Mouse (Mus musculus): ENCODE measurements around the gene Lef1. TPM values are rescaled to one million over a fixed set of nuclear protein-coding genes. Genes with fewer than 3 reads are reported as not detected.

The Lef1 gene
- polyA plus RNA-seq, 1 experiment from 2014 or later = 3.5 TPM

DNA sequence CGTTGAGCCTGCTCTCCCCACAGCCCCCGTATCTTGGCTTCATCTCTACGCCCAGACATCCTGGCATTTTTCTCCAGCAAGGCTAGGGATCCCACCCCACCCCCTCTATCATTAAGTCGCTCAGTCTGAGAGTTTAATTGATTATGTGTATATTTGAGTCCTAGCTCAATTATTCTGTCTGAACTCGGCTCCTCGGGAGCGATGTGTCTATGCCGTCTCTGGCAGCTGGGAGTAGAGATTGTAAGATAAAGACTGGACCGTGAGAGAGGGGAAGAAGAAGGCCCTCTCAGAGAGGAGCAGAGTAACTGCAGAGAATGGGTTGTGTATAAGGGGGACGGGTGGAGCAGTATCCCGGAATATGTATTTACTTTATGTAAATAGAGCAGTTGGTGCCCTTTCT lies 80.0 kb downstream of the Lef1 start:
- DNase-seq (ENCODE audit: low read depth, low spot score) (no peak), ATAC-seq (no peak)
- TF ChIP-seq CTCF (IDR thresholded peaks at IDR 0.05) = no peak
- in situ Hi-C loops (cut with MboI; ENCODE audit: low pct_unique_long_range_greater_than_20kb) = no loop called here
- H3K27me3 ChIP-seq = no peaks in the 10 kb centered on the region
- ChIA-PET CTCF (interaction anchor here (1.3 kb wide), 1 partner anchor 72 kb away, joined by 3 read pairs; no protein-coding TSS in a partner anchor), POLR2A (no interaction called here)

- DNase-seq (ENCODE audit: low read depth, low spot score) = no peak
- ChIA-PET POLR2A (no interaction called here), CTCF (no interaction called here)
- in situ Hi-C loops (cut with MboI; ENCODE audit: low pct_unique_long_range_greater_than_20kb) = no loop called here
- no peaks in the 10 kb centered on the region for H3K27me3 ChIP-seq
- no peak for ATAC-seq
- TF ChIP-seq CTCF (IDR thresholded peaks at IDR 0.05) = no peak
Measured at GRCm38 (mm10) chr3:131190671-131191367, 80.5 kb downstream of the Lef1 start.

- H3K27me3 ChIP-seq = no peaks in the 10 kb centered on the region
- ATAC-seq = no peak
- DNase-seq (ENCODE audit: low read depth, low spot score) = no peak
- ChIA-PET CTCF (no interaction called here), POLR2A (interaction anchor here (0.5 kb wide), 1 partner anchor 40 kb away, joined by 3 read pairs; no protein-coding TSS in a partner anchor)
- TF ChIP-seq CTCF (IDR thresholded peaks at IDR 0.05) = no peak
- in situ Hi-C loops (cut with MboI; ENCODE audit: low pct_unique_long_range_greater_than_20kb) = no loop called here
Measured at GRCm38 (mm10) chr3:131191454-131191853, 81.2 kb downstream of the Lef1 start.

GRCm38 (mm10) chr3:131196050-131196449 lies 85.8 kb downstream of the Lef1 start:
- DNase-seq (ENCODE audit: low read depth, low spot score) = no peak
- in situ Hi-C loops (cut with MboI; ENCODE audit: low pct_unique_long_range_greater_than_20kb) = no loop called here
- ATAC-seq = peak; percentile 12
- TF ChIP-seq CTCF (IDR thresholded peaks at IDR 0.05) = no peak
- POLR2A ChIA-PET = no interaction called here
- CTCF ChIA-PET = interaction anchor here (1.4 kb wide), 1 partner anchor 70 kb away, joined by 3 read pairs; no protein-coding TSS in a partner anchor
- H3K27me3 ChIP-seq = no peaks in the 10 kb centered on the region

DNA sequence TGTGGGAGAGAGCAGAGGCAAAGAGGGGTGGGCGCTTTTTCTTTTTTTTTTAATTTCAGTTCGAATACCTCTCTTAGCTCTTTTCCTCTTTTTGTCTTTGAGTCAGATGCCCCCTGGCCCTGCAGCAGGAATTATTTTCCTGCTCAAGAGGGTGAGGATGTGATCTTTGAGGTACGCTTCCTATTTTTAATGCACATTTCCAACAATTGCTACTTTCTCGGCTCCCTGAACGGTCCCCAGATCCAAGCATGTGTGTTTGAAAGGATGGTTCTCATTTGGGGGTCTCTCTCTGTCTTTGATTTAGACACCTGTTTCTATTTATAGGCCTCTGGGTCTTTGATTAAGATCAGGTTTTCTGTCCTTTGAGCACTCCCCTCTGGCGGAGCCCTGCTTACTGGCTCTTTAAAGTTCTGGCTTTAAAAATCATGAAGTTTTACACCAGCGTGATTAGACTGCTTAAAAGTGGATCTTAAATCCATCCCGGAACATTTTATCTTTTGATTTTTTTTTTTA lies 86.3 kb downstream of the Lef1 start:
- DNase-seq (ENCODE audit: low read depth, low spot score) (no peak), ATAC-seq (no peak)
- ChIA-PET POLR2A (interaction anchor here (0.6 kb wide), 1 partner anchor 99 kb away, joined by 4 read pairs; no protein-coding TSS in a partner anchor), CTCF (interaction anchor here (1.4 kb wide), 1 partner anchor 70 kb away, joined by 3 read pairs; no protein-coding TSS in a partner anchor)
- H3K27me3 ChIP-seq = no peaks in the 10 kb centered on the region
- in situ Hi-C loops (cut with MboI; ENCODE audit: low pct_unique_long_range_greater_than_20kb) = no loop called here
- TF ChIP-seq CTCF (IDR thresholded peaks at IDR 0.05) = no peak

DNA sequence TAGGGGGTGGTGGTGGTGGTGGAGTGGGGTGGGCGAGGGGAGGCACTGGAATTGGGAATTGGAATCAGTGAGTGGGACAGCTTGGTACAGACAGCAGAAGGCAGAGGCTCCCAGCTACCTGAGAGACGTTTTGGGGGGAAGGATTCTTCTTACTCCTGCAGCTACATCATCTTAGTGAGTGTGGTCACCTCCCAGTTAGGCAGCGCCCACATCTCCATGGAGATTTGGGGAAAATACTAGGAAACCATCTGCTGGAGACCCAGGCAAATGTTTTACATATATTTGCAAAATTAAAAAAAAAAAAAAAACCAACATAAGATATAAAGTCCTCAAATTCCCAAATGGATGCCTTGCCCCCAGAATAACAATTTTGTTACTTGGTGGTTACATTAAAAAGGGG lies 88.7 kb downstream of the Lef1 start:
- ATAC-seq = no peak
- ChIA-PET POLR2A (no interaction called here), CTCF (interaction anchor here (0.7 kb wide), 1 partner anchor 492 kb away, joined by 3 read pairs; no protein-coding TSS in a partner anchor)
- DNase-seq (ENCODE audit: low read depth, low spot score) = no peak
- TF ChIP-seq CTCF (IDR thresholded peaks at IDR 0.05) = no peak
- H3K27me3 ChIP-seq = no peaks in the 10 kb centered on the region
- in situ Hi-C loops (cut with MboI; ENCODE audit: low pct_unique_long_range_greater_than_20kb) = no loop called here

- in situ Hi-C loops (cut with MboI; ENCODE audit: low pct_unique_long_range_greater_than_20kb) = no loop called here
- ATAC-seq (no peak), DNase-seq (ENCODE audit: low read depth, low spot score) (no peak)
- POLR2A ChIA-PET = no interaction called here
- TF ChIP-seq CTCF (IDR thresholded peaks at IDR 0.05) = no peak
- no peaks in the 10 kb centered on the region for H3K27me3 ChIP-seq
- CTCF ChIA-PET = interaction anchor here (0.7 kb wide), 1 partner anchor 493 kb away, joined by 3 read pairs; no protein-coding TSS in a partner anchor
Measured at GRCm38 (mm10) chr3:131199590-131200288, 89.5 kb downstream of the Lef1 start.

- no peak for ATAC-seq
- no peak for TF ChIP-seq CTCF (IDR thresholded peaks at IDR 0.05)
- POLR2A ChIA-PET = interaction anchor here (1.0 kb wide), 1 partner anchor 13 kb away, joined by 4 read pairs; no protein-coding TSS in a partner anchor
- CTCF ChIA-PET = no interaction called here
- in situ Hi-C loops (cut with MboI; ENCODE audit: low pct_unique_long_range_greater_than_20kb) = no loop called here
- DNase-seq (ENCODE audit: low read depth, low spot score) = no peak
- H3K27me3 ChIP-seq = no peaks in the 10 kb centered on the region
Measured at GRCm38 (mm10) chr3:131202311-131202710, 92.0 kb downstream of the Lef1 start.

DNA sequence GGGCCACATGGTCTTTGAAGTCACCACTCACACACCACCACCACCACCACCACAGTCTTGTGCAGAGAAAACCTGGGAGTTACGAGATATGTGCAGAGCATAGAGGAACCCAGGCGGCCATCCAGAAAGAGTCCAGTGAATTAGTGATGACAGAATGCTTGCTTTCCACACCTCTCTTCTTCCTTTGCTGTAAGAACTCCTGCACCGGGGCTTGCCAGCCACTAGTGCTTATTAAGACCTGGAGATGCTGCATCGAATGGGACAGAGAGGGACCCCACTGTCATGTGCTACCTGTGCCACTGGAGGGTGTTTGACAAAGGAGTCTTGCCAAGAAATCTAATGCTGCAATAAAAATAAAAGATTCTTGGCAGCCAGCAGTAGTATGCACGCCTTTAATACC lies 97.6 kb downstream of the Lef1 start:
- DNase-seq (ENCODE audit: low read depth, low spot score) (no peak), ATAC-seq (no peak)
- H3K27me3 ChIP-seq = no peaks in the 10 kb centered on the region
- TF ChIP-seq CTCF (IDR thresholded peaks at IDR 0.05) = no peak
- in situ Hi-C loops (cut with MboI; ENCODE audit: low pct_unique_long_range_greater_than_20kb) = no loop called here
- ChIA-PET POLR2A (interaction anchor here (0.6 kb wide), 1 partner anchor 48 kb away, joined by 4 read pairs; no protein-coding TSS in a partner anchor), CTCF (interaction anchor here (1.3 kb wide), 1 partner anchor 389 kb away, joined by 4 read pairs; no protein-coding TSS in a partner anchor)

DNA sequence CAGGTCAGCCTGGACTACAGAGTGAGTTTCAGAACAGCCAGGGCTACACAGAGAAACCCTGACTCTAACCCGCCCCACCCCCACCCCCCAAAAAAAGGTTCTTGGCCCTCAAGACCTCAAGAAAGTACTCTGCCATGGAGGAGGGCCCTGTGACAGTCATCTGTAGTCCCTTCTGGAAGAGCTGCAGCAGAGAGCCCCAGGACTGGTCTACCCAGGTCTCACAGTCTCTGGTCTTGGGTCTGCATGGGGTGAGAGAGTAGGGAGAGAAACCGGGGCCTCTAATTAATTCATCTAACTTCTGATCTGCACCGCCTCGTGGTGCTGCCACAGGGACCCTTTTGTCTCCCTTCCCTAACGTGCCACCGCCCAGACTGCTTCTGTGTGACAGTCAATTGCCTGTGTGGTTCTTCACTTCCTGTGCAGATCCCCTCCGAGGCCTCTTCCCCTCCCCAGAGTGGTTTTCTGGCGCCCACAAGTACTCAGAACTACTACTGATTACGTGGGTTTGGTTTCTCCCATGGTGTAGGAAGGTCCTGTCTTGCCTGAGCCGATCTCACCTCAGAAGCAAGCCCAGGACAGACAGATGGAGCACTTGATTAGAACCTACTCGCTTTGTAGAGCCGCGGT lies 98.1 kb downstream of the Lef1 start:
- ATAC-seq (no peak), DNase-seq (ENCODE audit: low read depth, low spot score) (no peak)
- no peaks in the 10 kb centered on the region for H3K27me3 ChIP-seq
- ChIA-PET CTCF (no interaction called here), POLR2A (no interaction called here)
- TF ChIP-seq CTCF (IDR thresholded peaks at IDR 0.05) = no peak
- in situ Hi-C loops (cut with MboI; ENCODE audit: low pct_unique_long_range_greater_than_20kb) = no loop called here
